Mouse (Mus musculus): Measurements from ENCODE around the gene Dgka.

DNA sequence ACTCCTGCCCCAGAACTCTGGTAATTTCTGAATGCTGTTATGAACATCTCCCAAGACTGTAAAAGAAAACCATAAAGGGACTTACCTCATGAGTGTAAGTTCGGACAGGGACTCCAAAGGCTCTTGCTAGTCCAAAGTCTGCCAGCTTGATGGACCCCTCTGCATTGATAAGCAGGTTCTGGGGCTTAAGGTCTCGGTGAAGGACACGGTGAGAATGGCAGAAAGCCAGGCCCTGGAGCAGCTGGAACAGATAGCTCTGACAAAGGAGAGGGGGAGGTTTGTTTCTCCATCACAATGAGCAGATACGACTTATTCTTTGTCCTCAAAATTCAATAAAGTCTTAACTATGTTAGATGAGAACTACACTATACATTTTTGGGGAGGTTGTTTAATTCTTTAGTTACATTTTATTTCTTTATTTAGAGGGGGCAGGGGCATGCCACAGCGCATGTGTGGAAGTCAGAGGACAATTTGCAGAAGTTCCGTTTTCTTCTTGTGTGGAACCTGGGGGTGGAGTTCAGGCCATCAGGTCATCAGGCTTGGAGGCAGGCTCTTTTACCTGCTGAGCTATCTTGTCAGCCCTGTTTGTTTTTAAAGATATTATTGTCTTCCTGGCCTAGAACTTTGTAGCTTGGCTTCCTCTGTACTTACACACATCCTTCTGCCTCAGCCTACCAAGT lies 42.2 kb downstream of the Dgka start:
- TF ChIP-seq CTCF (IDR thresholded peaks at IDR 0.05; ENCODE audit: low read depth, low read length): no peak
- TF ChIP-seq POLR2A (IDR thresholded peaks at IDR 0.05; ENCODE audit: extremely low read depth, insufficient read depth, low read length): no peak

Data from liver, adult 2 months (tissue).